Mouse (Mus musculus): ENCODE data around the gene Tmem221.

Tmem221 gene

GRCm38 (mm10) chr8:71505979-71506378 lies 52.7 kb downstream of the Tmem221 start:
- peak; percentile 58 for DNase-seq

DNA sequence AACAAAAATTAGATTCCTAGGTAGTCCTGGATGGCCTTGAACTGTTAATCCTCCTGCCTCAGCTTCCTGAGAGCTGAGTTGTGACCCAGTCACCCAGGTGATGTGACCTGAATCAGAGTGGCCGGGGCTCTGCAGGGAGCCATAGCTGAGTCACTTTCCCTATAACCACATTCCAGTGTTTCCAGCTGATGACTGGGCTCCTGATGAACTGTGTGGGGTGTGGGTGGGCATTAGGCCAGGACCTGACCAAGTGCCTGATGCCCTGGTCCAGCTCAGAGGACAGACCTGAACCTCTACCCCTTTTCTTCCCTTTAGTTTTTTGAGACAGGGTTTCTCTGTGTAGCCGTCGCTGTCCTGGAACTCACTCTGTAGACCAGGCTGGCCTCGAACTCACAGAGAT lies 53.3 kb downstream of the Tmem221 start:
- DNase-seq, result no peak

DNA sequence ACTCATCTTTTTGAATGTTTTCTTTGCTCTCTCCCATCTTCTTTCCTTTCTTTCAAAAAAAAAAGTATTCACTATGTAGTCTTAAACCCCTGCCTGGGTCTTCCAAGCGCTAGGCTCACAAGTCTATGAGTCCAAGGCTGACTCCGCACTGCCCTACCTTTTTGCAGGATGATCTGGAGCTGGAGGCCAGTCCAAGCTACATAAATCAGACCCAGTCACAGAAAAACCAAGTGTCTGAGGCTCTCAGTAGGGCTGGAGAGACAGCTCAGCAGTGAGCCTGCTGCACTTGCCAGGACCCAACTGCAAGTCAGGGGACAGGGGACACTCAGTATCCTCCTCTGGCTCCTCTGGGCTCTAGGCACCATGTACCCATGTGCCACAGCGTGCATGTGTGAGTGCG lies 54.3 kb downstream of the Tmem221 start:
- no peak for DNase-seq
